Mouse (Mus musculus): ENCODE measurements around the gene Eif2a. TPM values are rescaled to one million over a fixed set of nuclear protein-coding genes. Genes with fewer than 3 reads are reported as not detected.
A peak's percentile ranks its signal among the peaks of the same experiment; 100 is the strongest.

Eif2a gene
- polyA plus RNA-seq, 1 experiment from 2014 or later: 47.5 TPM

DNA sequence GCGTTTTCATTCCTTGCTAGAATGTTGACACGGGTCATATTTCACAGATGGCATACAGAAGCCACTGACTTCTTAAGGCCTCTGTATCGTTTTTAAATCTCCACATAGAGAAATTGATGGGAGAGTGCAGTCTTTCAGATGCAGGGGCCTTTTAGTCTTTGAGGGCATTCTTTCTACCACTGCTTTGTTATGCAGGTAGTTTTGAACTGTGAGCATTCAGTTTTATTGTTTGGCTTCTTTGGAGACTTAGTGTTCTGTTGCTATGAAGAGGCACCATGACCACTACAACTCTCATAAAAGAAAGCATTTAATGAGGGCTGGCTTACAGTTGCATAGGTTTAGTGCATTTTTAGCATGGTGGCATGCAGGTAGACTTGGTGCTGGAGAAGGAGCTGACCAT, 11.0 kb downstream of the Eif2a start:
- H3K9me3 ChIP-seq: no peaks in the 10 kb centered on the region
- no peaks in the 10 kb centered on the region for H3K4me1 ChIP-seq
- 89% methylated on average over 3 of the region's 3 CpGs for whole genome bisulfite sequencing
- no peak for DNase-seq (ENCODE audit: low spot score)
- no peaks in the 10 kb centered on the region for H3K27me3 ChIP-seq (ENCODE audit: insufficient read depth, poor library complexity, severe bottlenecking)
- no peak overlapping the region for H3K27ac ChIP-seq
- H3K36me3 ChIP-seq: peaks cover 67% of the 10 kb centered on the region
- no peak overlapping the region for H3K4me3 ChIP-seq

DNA sequence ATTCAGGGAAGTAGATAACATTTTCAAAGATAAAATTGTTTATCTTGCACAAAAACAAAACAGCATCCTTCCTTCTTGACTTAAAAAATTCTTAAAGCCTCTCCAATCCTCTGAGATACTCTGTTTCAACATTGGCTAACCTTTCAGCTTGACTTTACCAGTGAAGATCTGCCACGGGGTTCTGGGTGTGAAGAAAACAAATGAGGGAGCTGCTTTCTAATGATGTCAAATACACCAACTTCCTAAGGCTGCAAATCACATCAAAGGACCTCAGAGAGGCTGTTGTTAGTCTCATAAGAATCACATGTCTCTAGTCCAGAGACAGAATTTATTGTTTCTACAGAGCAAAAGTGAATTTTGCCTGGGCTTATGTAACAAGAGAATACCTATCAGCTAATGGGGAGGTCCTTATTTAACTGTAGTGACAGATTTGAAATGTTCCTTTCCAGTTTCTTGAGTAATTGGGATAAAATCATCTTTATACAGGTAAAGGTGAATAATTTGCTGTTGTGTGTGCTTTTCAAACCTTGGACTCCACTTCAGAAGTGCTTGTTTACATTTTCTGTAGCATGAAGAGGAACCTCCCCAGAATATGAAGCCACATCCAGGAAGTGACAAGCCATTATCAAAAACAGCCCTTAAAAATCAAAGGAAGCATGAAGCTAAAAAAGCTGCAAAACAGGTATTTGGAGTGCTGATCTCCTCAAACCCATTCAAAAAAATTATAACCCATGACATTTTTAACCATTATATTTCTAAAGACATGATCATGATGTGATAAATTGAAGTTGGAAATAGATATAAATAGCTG, 26.6 kb downstream of the Eif2a start:
- 93% methylated on average over 1 of the region's 1 CpGs for WGBS
- no peak overlapping the region for H3K4me3 ChIP-seq
- H3K27ac ChIP-seq: no peak overlapping the region
- H3K27me3 ChIP-seq (ENCODE audit: insufficient read depth, poor library complexity, severe bottlenecking): no peaks in the 10 kb centered on the region
- no peaks in the 10 kb centered on the region for H3K4me1 ChIP-seq
- no peaks in the 10 kb centered on the region for H3K9me3 ChIP-seq
- no peak for DNase-seq (ENCODE audit: low spot score)
- H3K36me3 ChIP-seq: peaks cover 85% of the 10 kb centered on the region

GRCm38 (mm10) chr3:58556649-58557048, 31.0 kb downstream of the Eif2a start:
- H3K27me3 ChIP-seq (ENCODE audit: insufficient read depth, poor library complexity, severe bottlenecking): no peaks in the 10 kb centered on the region
- WGBS: 83% methylated on average over 7 of the region's 7 CpGs
- no peak overlapping the region for H3K4me3 ChIP-seq
- H3K27ac ChIP-seq: no peak overlapping the region
- DNase-seq (ENCODE audit: low spot score): no peak
- peaks cover 62% of the 10 kb centered on the region for H3K36me3 ChIP-seq
- 0 out of 2 replicates have a peak, but pooled peaks cover 4% of the 10 kb centered on the region for H3K4me1 ChIP-seq
- no peaks in the 10 kb centered on the region for H3K9me3 ChIP-seq

DNA sequence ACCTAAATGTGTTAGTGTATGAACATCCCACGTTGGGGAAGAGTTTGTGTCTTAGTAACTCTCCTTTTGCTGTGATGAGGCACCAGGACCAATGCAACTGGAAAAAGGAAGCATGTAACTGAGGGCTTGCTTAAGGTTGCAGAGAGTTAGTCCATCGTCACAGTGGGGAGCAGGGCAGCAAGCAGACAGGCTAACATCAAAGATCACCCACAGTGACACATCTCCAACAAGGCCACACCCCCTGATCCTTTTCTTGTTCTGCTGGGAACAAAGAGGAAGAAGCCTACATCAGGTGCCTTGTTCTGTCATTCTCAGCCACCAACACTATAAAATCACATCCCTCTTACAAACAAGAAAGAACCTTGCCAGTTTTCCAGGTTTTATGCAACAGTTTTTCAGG, 34.3 kb downstream of the Eif2a start:
- no peak for DNase-seq (ENCODE audit: low spot score)
- peaks cover 33% of the 10 kb centered on the region for H3K36me3 ChIP-seq
- H3K9me3 ChIP-seq: 0 out of 2 replicates have a peak, but pooled peaks cover 4% of the 10 kb centered on the region
- H3K4me1 ChIP-seq: 0 out of 2 replicates have a peak, but pooled peaks cover 4% of the 10 kb centered on the region
- H3K4me3 ChIP-seq: no peak overlapping the region
- no peak overlapping the region for H3K27ac ChIP-seq
- 25% methylated on average over 2 of the region's 2 CpGs for WGBS
- no peaks in the 10 kb centered on the region for H3K27me3 ChIP-seq (ENCODE audit: insufficient read depth, poor library complexity, severe bottlenecking)

DNA sequence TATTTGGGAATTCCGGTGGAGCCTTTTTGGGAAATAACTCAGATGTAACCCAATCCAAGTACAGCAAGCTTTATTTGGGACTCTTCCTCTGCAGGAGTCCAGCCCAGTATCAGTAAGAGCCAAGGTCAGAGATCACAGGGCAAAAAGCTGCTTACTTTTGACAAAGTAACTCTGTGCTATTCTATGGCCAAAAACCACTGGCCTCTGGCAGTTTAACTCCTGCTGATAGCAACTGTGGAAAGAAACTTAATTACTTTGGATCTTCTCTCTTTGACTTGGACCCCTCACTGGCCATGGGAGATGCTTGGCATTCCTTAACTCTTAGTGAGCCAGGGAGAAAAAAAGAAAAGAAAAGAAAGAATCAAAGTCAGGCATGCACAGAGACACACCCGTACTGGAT, 35.8 kb downstream of the Eif2a start:
- DNase-seq (ENCODE audit: low spot score): no peak
- no peak overlapping the region for H3K4me3 ChIP-seq
- H3K27me3 ChIP-seq (ENCODE audit: insufficient read depth, poor library complexity, severe bottlenecking): no peaks in the 10 kb centered on the region
- 0 out of 2 replicates have a peak, but pooled peaks cover 4% of the 10 kb centered on the region for H3K4me1 ChIP-seq
- peaks cover 17% of the 10 kb centered on the region for H3K36me3 ChIP-seq
- 39% methylated on average over 2 of the region's 2 CpGs for WGBS
- 0 out of 2 replicates have a peak, but pooled peaks cover 4% of the 10 kb centered on the region for H3K9me3 ChIP-seq
- H3K27ac ChIP-seq: no peak overlapping the region

- Histone ChIP-seq H3K27ac (no peak overlapping the region), H3K4me3 (no peak overlapping the region), H3K9me3 (no peaks in the 10 kb centered on the region; the same call in 1 of the 2 replicates), H3K27me3 (ENCODE audit: insufficient read depth, poor library complexity, severe bottlenecking) (no peaks in the 10 kb centered on the region), H3K4me1 (no peaks in the 10 kb centered on the region), H3K36me3 (no peaks in the 10 kb centered on the region)
- no peak for DNase-seq (ENCODE audit: low spot score)
- 84% methylated on average over 3 of the region's 3 CpGs for WGBS
These were observed 45.2 kb downstream of the Eif2a start for GRCm38 (mm10) chr3:58570821-58571220.

GRCm38 (mm10) chr3:58576137-58577066, 50.8 kb downstream of the Eif2a start, which contains the start of gene Selenot:
Gene Selenot, plus strand, starts transcription at chr3:58576636.
- Histone ChIP-seq H3K36me3 (peaks cover 17% of the 10 kb centered on the region), H3K9me3 (no peaks in the 10 kb centered on the region), H3K4me3 (peak within 1 kb of the TSS; percentile 88), H3K27me3 (ENCODE audit: insufficient read depth, poor library complexity, severe bottlenecking) (no peaks in the 10 kb centered on the region), H3K27ac (peak within 1 kb of the TSS; percentile 98), H3K4me1 (no peaks in the 10 kb centered on the region)
- peak; percentile 96 for DNase-seq (ENCODE audit: low spot score)
- 2% methylated on average over 59 of the region's 59 CpGs for WGBS

DNA sequence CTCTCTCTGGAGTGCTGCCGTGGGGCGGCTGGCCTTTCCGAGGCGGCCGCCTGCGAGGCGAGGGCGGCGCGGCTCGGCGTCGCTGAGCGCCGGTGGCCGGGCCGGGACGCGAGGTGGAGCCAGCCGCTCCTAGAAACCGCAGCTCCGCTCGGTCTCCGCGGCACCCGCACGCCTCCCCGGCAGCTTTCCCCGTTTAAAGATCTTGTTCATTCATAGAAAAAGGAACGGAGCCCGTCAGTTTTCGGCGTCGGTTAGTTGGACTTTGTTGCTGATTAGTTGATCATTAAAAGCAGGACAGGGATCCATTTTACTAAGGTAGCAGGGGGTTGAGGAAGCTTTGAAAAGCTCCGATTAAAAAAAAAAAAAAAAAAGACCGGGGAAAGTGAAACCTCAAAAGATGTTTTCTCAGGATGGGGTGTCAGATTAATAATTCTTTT, 51.5 kb downstream of the Eif2a start:
- no peak for DNase-seq (ENCODE audit: low spot score)
- under 1% methylated on average over 36 of the region's 36 CpGs for WGBS
- H3K27ac ChIP-seq: peak overlapping the region; percentile 98

GRCm38 (mm10) chr3:58577506-58578050, 52.0 kb downstream of the Eif2a start:
- peaks cover 17% of the 10 kb centered on the region for H3K36me3 ChIP-seq
- peak overlapping the region; percentile 88 for H3K4me3 ChIP-seq
- H3K27me3 ChIP-seq (ENCODE audit: insufficient read depth, poor library complexity, severe bottlenecking): no peaks in the 10 kb centered on the region
- WGBS: 22% methylated on average over 8 of the region's 8 CpGs
- DNase-seq (ENCODE audit: low spot score): no peak
- peak overlapping the region; percentile 98 for H3K27ac ChIP-seq
- no peaks in the 10 kb centered on the region for H3K9me3 ChIP-seq
- H3K4me1 ChIP-seq: peaks cover 11% of the 10 kb centered on the region; the same call in 1 of the 2 replicates

More for the DNA sequence above, 51.5 kb downstream of the Eif2a start:
- H3K27me3 ChIP-seq (ENCODE audit: insufficient read depth, poor library complexity, severe bottlenecking): no peaks in the 10 kb centered on the region
- H3K4me3 ChIP-seq: peak overlapping the region; percentile 88
- H3K4me1 ChIP-seq: peaks cover 6% of the 10 kb centered on the region; the same call in 1 of the 2 replicates
- H3K9me3 ChIP-seq: no peaks in the 10 kb centered on the region
- peaks cover 17% of the 10 kb centered on the region for H3K36me3 ChIP-seq

DNA sequence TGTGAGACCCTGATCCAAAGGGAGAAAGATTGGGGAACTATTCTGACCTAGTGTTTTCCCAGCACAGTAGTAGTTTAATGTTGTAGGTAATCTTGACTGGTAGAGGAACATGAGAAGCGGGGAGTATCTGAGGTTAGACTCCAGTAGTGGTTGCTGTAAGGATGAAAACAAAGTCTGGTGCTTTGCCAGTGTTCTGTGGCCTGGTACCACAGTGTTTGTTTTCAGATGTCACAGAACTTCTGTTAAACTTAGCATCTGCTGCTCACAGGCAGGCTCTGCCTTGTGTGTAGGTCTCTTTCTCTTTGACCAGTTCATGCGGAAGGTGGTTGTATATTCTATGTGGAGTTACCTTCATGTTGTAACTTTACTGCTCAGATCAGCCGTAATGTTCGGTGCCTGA, 55.9 kb downstream of the Eif2a start:
- no peak overlapping the region for H3K27ac ChIP-seq
- no peaks in the 10 kb centered on the region for H3K27me3 ChIP-seq (ENCODE audit: insufficient read depth, poor library complexity, severe bottlenecking)
- no peaks in the 10 kb centered on the region for H3K9me3 ChIP-seq
- WGBS: 87% methylated on average over 4 of the region's 4 CpGs
- DNase-seq (ENCODE audit: low spot score): no peak
- H3K4me3 ChIP-seq: no peak overlapping the region
- peaks cover 16% of the 10 kb centered on the region; the same call in 1 of the 2 replicates for H3K4me1 ChIP-seq
- peaks cover 27% of the 10 kb centered on the region for H3K36me3 ChIP-seq

- no peak overlapping the region for H3K27ac ChIP-seq
- no peak overlapping the region for H3K4me3 ChIP-seq
- 59% methylated on average over 5 of the region's 5 CpGs for WGBS
- H3K36me3 ChIP-seq: peaks cover 34% of the 10 kb centered on the region
- DNase-seq (ENCODE audit: low spot score): no peak
- H3K27me3 ChIP-seq (ENCODE audit: insufficient read depth, poor library complexity, severe bottlenecking): no peaks in the 10 kb centered on the region
- H3K4me1 ChIP-seq: peaks cover 16% of the 10 kb centered on the region; the same call in 1 of the 2 replicates
- H3K9me3 ChIP-seq: no peaks in the 10 kb centered on the region
These were observed 56.7 kb downstream of the Eif2a start for GRCm38 (mm10) chr3:58582297-58582696.

DNA sequence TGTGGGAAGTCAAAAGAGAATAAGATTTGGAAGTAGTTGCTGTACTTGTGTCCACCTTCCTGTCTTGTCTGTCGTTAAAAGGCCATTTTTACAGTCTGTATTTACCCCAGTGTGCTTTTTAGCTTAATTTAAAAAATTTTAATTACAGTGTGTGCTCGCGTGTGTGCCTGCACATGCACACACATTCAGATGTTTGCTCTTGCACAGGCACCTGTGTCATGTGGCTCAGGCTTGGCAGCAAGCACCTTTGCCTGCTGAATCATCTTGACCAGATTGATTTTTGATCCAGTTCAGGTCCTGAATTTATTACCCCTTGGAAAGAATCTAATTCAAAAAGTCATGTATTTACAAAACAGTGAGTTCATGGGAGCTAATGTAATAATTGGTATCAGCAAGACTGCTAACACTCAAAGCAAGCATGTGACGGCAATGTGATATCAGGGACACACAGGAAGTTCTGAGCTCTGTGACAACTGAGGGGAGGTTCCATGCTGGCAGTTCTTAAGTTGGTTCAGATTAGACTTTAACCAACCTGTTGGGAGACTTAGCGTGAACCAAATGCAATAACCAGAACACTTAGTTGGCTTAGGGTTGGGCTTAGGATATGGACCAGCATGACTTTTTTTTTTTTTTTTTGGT, 57.3 kb downstream of the Eif2a start:
- H3K9me3 ChIP-seq: no peaks in the 10 kb centered on the region
- no peak for DNase-seq (ENCODE audit: low spot score)
- WGBS: 80% methylated on average over 5 of the region's 5 CpGs
- no peak overlapping the region for H3K27ac ChIP-seq
- H3K4me1 ChIP-seq: peaks cover 16% of the 10 kb centered on the region; the same call in 1 of the 2 replicates
- H3K4me3 ChIP-seq: no peak overlapping the region
- H3K27me3 ChIP-seq (ENCODE audit: insufficient read depth, poor library complexity, severe bottlenecking): no peaks in the 10 kb centered on the region
- H3K36me3 ChIP-seq: peaks cover 40% of the 10 kb centered on the region

Measured in heart, embryonic 10.5 days (tissue).